Mouse (Mus musculus) thymus, adult 2 months (tissue): ENCODE measurements around the gene Inafm2. TPM values are rescaled to one million over a fixed set of nuclear protein-coding genes. Genes with fewer than 3 reads are reported as not detected.

Source experiments
- DNase-seq: peaks from one replicate; pipeline ENCODE4 v3.0.0; 2021
- H3K27ac ChIP-seq: fragments of 200-500 bp; 2 replicates; pipeline ENCODE4 v1.5.1; 2012; ENCODE audit warnings: low read length, control low read depth; ENCODE audit not compliant: control insufficient read depth, insufficient read depth
- H3K27me3 ChIP-seq: fragments of 200-500 bp; 2 replicates; pipeline ENCODE4 v1.6.1; 2012; ENCODE audit warnings: mild to moderate bottlenecking, low read length, moderate library complexity, mixed read lengths; ENCODE audit not compliant: control insufficient read depth, insufficient read depth
- H3K36me3 ChIP-seq: fragments of 200-500 bp; 2 replicates; pipeline ENCODE4 v1.6.1; 2012; ENCODE audit warnings: mild to moderate bottlenecking, low read length, moderate library complexity; ENCODE audit not compliant: control insufficient read depth, insufficient read depth
- H3K4me1 ChIP-seq: fragments of 200-500 bp; replicated peaks from 2 replicates; pipeline ENCODE4 v1.6.1; 2012; ENCODE audit warnings: low read length; ENCODE audit not compliant: control insufficient read depth, insufficient read depth
- H3K4me3 ChIP-seq: fragments of 200-500 bp; 2 replicates; pipeline ENCODE4 v1.5.1; 2012; ENCODE audit warnings: mild to moderate bottlenecking, low read length, control low read depth, moderate library complexity; ENCODE audit not compliant: control insufficient read depth, insufficient read depth
- CTCF ChIP-seq: fragments of 200-500 bp; IDR thresholded peaks from 2 replicates; pipeline ENCODE4 v1.5.1; 2012; ENCODE audit warnings: mild to moderate bottlenecking, control low read depth, low read length, moderate library complexity, borderline replicate concordance; ENCODE audit not compliant: control insufficient read depth, poor library complexity, insufficient read depth; ENCODE audit errors: extremely low read depth
- POLR2A ChIP-seq: fragments of 200-500 bp; IDR thresholded peaks from 2 replicates; pipeline ENCODE4 v1.6.1; 2012; ENCODE audit warnings: mild to moderate bottlenecking, low read length, control low read depth, moderate library complexity; ENCODE audit not compliant: control insufficient read depth, poor library complexity, insufficient read depth; ENCODE audit errors: extremely low read depth
- WGBS: fragments of 180-500 bp; shearing (Covaris S2); methylation state at CpG from one replicate; pipeline ENCODE4 v1.1.7; 2018; 5-methylcytosine and 5-hydroxymethylcytosine counted together
- polyA plus RNA-seq: library from polyadenylated mRNA; depleted of rRNA; stranded (reverse); fragments of >200 nt; gene quantifications from 2 replicates; pipeline ENCODE4 v1.2.3, GENCODE M21; 2012

Gene Inafm2
- polyA plus RNA-seq, 1 experiment, result 18.9 TPM

GRCm38 (mm10) chr2:118779504-118780480, 34.2 kb downstream of the Inafm2 start, which contains the start of gene Disp2:
Gene Disp2, plus strand, starts transcription at chr2:118779719.
- Histone ChIP-seq H3K4me3 (no peak within 1 kb of the TSS), H3K4me1 (peaks cover 8% of the 10 kb centered on the region; the same call in 1 of the 2 replicates)

DNA sequence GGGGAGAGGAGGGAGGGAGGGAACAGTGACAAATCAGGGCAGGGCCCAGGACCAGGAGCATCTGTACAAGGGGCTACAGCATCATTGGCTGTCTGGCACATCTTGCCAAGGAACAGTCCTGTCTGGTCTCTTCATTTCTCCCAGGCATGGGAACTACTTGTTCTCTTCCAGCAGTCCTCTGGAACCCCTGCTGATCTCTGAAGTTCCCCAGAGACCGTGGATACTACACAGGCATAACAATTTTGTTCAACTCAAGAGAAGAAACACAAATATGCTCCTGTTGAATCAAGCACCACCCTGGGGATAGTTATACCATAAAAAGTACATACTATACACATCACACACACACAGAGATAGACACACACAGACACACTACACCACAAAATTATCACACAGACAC, 35.6 kb downstream of the Inafm2 start:
- Histone ChIP-seq H3K4me1 (peaks cover 8% of the 10 kb centered on the region; the same call in 1 of the 2 replicates), H3K27ac (no peak overlapping the region), H3K4me3 (no peak overlapping the region), H3K36me3 (no peaks in the 10 kb centered on the region), H3K27me3 (no peaks in the 10 kb centered on the region)
- WGBS, result 79% methylated on average over 1 of the region's 1 CpGs
- no peak for TF ChIP-seq CTCF
- TF ChIP-seq POLR2A, result no peak
- no peak for DNase-seq

More at GRCm38 (mm10) chr2:118779504-118780480, 34.2 kb downstream of the Inafm2 start, which contains the start of gene Disp2:
- WGBS, result 12% methylated on average over 39 of the region's 39 CpGs
- Histone ChIP-seq H3K27me3 (no peaks in the 10 kb centered on the region), H3K36me3 (no peaks in the 10 kb centered on the region), H3K27ac (no peak within 1 kb of the TSS)
- TF ChIP-seq POLR2A, result no peak
- 0 out of 2 replicates have a peak, but pooled peaks have one; percentile 35 for TF ChIP-seq CTCF
- DNase-seq, result peak; percentile 85

- H3K27me3 ChIP-seq, result no peaks in the 10 kb centered on the region
- no peak for DNase-seq
- 57% methylated on average over 4 of the region's 4 CpGs for WGBS
- peaks cover 8% of the 10 kb centered on the region; the same call in 1 of the 2 replicates for H3K4me1 ChIP-seq
- H3K4me3 ChIP-seq, result no peak overlapping the region
- no peak overlapping the region for H3K27ac ChIP-seq
- TF ChIP-seq POLR2A (no peak), CTCF (no peak)
- no peaks in the 10 kb centered on the region for H3K36me3 ChIP-seq
These were observed 36.7 kb downstream of the Inafm2 start for GRCm38 (mm10) chr2:118782303-118782702.

DNA sequence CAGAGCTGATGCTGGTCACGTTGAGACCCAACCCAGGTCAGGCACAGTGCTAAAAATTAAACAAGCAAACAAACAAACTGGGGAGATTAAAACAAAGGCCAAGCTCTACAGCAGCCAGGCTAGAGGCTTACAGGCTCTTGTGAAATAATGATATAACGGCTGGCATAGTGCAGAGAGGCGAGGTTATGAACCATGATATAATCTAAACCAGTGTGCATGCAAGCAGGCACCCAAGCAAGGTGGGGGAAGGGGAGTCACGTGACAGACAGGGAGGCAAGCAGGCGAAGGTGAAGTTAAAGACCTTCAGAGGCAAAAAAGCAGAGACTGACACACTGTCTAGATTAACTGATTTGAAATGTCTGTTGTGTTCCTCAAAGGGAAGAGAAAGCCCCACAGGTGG, 37.5 kb downstream of the Inafm2 start:
- no peak for DNase-seq
- Histone ChIP-seq H3K36me3 (no peaks in the 10 kb centered on the region), H3K27ac (no peak overlapping the region), H3K4me1 (peaks cover 8% of the 10 kb centered on the region; the same call in 1 of the 2 replicates), H3K27me3 (no peaks in the 10 kb centered on the region), H3K4me3 (no peak overlapping the region)
- 62% methylated on average over 5 of the region's 5 CpGs for WGBS
- TF ChIP-seq CTCF (no peak), POLR2A (no peak)

- DNase-seq, result no peak
- no peak overlapping the region for H3K27ac ChIP-seq
- no peak for TF ChIP-seq POLR2A
- no peak for TF ChIP-seq CTCF
- no peak overlapping the region for H3K4me3 ChIP-seq
- no peaks in the 10 kb centered on the region for H3K27me3 ChIP-seq
- H3K36me3 ChIP-seq, result no peaks in the 10 kb centered on the region
- WGBS, result 93% methylated on average over 7 of the region's 7 CpGs
- H3K4me1 ChIP-seq, result peaks cover 8% of the 10 kb centered on the region; the same call in 1 of the 2 replicates
These were observed 38.1 kb downstream of the Inafm2 start for GRCm38 (mm10) chr2:118783663-118784062.

GRCm38 (mm10) chr2:118786525-118786924, 41.0 kb downstream of the Inafm2 start:
- no peaks in the 10 kb centered on the region for H3K4me1 ChIP-seq
- TF ChIP-seq CTCF, result no peak
- no peak for TF ChIP-seq POLR2A
- H3K4me3 ChIP-seq, result no peak overlapping the region
- no peak overlapping the region for H3K27ac ChIP-seq
- WGBS, result 82% methylated on average over 5 of the region's 5 CpGs
- DNase-seq, result no peak
- H3K27me3 ChIP-seq, result no peaks in the 10 kb centered on the region
- no peaks in the 10 kb centered on the region for H3K36me3 ChIP-seq

DNA sequence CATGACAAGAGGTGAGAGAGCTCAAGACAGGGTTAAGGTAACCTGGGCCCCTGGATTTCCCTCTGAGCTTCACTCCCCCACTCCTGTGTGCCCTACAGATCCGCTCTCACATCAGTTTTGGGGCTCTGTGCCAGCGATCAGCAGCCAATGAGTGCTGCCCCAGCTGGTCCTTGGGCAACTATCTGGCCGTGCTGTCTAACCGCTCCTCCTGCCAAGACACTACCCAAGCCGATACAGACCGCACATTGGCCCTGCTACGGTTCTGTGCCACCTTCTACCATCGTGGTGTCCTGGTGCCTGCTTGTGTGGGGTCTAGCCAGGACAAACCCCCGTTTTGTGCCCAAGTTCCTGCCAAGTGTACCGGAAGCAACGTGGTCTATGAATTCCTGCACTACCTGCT, 43.9 kb downstream of the Inafm2 start:
- Histone ChIP-seq H3K4me3 (no peak overlapping the region), H3K4me1 (no peaks in the 10 kb centered on the region), H3K36me3 (no peaks in the 10 kb centered on the region), H3K27ac (no peak overlapping the region), H3K27me3 (no peaks in the 10 kb centered on the region)
- WGBS, result 91% methylated on average over 11 of the region's 11 CpGs
- no peak for TF ChIP-seq POLR2A
- TF ChIP-seq CTCF, result no peak
- DNase-seq, result no peak
